Mouse (Mus musculus): ENCODE measurements around the gene F3.
"Not testable (repeated sequence)": the region's sequence is repeated elsewhere in the genome, so short reads cannot be mapped to it uniquely, and the experiment has no call there.

The F3 gene

DNA sequence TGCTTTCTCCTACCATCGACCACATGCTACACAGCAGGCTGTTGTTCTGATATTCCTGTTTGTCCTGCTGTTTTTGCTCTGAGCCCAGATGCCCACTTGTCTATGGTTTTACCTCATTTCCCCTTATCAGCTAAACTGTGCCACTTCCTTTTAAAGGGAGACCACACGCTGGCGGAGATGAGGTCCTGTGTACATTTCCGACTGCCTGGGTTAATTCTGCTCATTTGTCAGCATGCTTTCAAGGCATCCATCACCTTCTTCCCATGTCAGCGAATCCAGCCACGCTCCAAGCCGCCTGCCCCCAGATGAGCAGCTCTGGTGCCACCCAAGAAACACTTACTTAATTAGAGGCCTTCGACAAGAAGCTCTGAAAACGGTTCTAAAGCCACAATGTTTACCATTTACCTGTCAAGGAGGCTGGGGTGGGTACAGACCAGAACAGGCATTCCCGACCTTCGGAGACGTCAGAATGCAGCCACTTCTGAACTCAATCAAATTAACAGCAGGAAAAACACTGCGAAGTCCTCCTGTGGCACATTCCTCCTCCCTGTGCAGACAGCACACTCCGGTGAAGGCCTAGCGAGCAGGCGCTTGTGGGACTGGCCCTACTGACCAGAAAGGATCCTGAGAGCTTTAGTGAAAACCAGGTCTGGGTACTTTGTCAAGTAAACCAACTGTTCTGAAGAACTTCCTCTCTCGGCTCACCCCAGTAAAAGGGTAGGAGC is 16.3 kb downstream of the F3 start:
- peak in 1 of 2 experiments; percentile 34 for DNase-seq

DNA sequence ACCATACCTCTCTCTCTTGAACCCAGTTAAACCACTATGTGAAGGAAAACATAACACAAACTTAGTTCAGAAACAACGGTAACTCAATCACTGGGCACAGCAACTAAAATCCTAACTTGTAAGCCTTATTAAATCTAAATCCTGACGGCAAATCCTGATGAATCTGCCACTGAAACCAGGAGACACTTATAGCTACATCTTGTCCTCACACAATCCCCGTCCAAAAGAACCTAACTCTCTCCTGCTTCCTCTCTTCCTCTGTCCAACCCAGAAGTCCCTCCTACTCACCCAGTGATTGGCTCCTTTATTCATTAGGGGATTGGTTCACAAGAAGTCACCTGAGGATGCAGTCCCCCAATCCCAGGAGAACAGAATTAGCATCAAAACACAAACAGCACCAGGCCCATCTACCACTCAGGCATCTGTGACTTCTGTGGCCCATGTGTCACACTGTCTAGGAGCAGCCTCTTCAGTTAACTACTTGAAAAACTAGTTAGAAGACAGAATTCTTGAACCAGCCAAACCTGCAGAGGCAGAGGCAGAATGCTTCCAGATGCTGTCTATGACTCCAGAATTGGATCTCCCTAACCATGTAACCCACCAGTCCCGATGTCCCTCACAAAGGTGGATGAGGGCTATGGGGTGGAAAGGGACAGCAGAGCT is 18.0 kb downstream of the F3 start:
- DNase-seq: not testable (repeated sequence)

DNA sequence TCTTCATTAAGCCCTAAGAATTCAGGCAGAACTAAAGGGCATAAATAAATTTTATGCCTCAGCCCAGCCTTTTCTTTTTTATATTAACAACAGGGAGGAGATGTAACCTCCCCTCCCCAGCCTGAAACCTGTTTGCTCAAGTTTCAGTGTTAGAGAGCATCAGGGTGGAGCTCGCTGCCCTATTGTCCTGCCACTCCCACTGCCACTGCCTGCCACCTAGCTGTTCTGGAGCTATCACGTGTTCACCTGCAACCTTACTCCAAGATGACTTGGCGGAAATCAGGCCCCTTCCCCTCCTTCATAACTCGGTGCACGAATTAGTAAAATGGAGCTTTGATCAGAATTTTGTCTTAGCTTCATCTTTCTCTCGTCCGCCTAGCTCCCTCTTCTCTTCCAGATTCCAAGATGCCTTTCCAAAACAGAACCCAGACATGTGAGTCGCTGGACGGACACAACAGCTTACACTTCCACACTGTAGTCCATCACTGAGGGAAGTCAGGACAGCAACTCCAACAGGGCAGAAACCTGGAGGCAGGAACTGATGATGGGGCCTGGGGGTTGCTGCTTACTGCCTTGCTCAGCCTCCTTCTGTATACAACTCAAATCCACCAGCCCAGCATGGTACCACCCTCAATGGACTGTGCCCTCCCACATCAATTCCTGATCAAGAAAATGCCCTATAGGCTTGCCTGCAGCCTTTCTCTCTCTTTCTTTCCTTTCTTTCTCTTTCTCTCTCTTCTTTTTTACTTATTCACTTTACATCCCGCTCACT is 31.2 kb downstream of the F3 start:
- DNase-seq: not testable (repeated sequence)

DNA sequence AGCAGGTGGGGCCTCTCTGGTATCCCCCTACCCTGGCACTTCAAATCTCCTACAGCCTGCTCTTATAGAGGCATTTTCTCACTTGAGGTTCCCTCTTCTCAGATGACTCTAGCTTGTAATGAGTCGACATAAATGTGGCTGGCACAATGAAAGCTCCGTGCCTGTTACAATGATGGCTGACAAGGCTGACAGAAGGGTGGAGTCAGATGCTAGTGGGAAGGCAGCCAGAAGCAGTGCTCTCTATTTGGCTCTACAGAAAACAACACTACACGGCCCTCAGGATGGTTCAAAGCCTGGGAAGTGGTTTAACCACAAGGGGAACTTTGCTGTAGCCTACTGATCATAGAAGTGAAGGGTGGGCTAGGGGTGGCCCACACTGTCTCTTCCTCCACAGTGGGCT is 31.8 kb downstream of the F3 start:
- no peak for DNase-seq

DNA sequence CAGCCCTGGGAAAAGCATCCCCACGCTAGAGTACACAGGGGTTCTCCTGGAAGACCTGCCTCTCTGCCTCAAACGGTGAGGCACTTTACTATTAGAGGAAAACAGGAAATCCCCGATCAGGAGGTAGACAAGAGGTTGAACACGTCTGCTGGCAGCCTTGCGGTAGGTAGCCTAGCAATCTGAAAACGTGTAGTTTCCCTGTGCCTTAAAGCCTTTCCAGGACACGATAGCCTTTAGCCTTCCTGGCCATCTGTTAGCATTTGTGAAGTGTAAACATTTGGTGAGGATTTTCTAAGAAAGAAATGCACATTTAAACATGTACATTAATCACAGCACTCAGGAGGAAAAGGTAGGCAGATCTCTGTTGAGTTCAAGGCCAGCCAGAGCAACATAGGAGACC is 35.0 kb downstream of the F3 start:
- DNase-seq: no peak

DNA sequence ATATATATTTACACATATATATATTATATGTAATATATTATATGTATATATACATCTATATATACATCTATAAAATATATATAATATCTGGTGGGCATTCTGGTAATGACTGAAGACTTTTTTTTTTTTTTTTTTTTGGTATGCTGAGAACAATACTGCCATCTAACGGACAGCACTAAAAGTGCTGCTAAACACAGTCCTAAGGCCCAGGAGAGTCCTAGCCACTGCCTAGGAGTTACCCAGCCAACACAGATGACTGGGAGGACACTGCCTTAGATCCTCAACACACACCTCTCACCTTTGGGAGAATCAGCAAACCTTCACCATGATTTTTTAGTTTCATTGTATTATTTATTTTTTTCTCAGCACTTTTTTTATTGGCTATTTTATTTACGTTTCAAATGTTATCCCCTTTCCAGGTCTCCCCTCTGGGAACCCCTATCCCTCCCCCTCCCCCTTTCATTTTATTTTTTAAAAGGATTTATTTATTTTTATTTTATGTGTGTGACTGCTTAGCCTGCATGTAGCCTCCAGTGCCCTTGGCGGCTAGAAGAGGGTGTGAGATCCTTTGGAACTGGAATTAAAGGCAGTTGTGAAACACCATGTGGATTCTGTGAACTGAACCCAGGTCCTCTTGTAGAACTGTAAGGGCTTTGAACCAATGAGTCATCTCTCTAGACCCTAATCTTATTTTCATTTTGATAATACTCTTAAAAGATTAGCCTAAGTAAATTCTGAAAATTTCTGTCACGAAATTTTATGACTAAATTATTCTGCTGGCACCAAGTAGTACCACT is 38.9 kb downstream of the F3 start:
- no peak for DNase-seq

DNA sequence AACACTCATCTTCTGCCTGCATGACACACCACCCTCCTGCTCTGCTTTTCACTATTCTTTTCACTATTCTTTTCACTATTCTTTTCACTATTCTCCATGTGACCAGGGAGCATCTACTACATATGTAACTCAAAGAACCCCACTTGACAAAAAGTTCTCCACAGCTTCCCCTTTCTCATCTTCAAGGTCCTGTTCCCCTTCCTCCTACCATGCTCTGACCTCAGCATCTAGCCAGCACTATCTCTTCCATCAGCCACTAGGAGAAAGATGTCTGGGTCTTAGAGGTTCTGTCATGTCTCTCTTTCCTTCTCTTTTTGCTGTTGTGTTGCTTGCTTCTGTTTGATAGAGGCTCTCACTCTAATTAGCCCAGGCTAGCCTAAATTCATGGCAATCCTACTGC is 42.7 kb downstream of the F3 start:
- no peak for DNase-seq

DNA sequence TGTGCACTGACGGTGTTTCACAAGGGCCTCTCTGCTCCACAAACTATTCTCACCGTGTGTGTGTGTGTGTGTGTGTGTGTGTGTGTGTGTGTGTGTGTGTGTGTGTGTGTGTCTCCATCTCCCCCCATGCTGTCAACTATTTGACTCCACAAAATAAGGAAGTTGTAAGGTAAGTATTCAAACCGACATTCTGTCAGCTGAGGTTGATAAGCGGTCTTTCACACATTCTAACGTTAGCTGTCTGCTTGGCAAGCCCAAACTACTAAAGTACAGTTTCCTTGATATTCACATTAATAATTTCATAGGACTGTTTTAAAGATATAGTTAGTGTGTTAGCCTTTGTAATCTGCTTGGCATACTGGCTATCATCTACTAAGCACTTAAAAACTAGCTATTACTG is 43.5 kb downstream of the F3 start:
- no peak for DNase-seq

DNA sequence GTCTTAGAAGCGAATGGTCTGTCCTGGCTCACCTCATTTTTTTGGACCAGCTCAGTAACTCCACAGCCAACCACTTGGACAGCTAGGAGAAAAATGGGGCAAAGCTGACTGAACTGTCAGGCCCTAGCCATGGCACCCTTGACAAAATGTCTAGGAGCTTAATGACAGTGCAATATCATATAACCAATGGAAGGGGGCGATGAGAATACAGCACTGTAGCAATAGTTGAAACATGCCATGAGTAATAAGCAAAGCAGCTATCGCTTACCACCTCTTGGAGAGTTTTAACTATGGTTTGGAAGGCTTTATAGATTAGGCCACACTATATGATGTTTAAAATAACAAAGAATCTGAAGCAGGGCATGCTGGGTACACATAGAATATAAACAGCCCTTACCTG is 45.4 kb downstream of the F3 start:
- no peak for DNase-seq

DNA sequence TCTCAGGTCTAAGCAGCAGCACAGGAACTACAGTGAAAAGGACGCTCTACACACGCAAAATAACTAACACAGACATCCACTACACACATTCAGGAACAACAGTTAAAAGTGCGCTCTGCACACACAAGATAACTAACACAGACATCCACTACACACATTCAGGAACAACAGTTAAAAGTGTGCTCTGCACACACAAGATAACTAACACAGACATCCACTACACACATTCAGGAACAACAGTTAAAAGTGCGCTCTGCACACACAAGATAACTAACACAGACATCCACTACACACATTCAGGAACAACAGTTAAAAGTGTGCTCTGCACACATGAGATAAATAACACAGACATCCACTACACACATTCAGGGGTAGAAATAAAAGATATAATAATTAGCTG is 50.0 kb downstream of the F3 start:
- not testable (repeated sequence) for DNase-seq

DNA sequence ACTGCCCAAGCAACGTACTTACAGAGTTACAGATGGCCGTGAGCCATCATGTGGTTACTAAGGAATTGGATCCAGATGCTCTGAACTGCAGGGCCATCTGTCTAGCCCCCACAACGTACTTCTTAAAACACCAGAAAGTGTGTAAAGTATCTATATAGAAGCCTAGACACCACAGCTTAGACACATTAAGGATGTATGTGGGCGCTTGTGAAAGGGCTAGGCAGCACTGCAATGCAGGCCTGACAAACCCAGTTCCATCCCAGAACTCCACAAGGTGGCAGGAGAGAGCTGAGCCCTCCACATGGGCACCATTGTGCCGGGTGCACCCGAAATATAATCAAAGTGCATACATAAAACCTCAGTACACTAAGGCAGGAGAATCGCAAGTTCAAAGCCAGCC is 54.6 kb downstream of the F3 start:
- peak; percentile 70 to 72 for DNase-seq

DNA sequence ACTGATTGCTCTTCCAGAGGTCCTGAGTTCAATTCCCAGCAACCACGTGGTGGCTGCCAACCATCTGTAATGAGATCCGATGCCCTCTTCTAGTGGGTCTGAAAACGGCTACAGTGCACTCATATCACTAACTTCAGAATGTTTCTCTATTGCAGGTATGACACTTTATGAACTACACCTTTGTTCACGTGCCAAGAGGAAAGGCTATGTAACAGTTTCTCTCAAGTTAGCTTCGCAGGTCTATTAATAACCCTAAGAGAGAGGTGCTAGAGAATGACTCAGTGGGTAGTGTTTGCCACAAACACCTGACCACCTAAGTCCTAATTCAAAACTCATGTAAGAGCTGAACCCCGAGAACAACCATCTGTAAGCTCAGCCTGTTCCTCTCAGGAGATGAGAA is 59.7 kb downstream of the F3 start:
- DNase-seq: no peak

All from kidney, postnatal 4 days (tissue).